Mouse (Mus musculus): ENCODE measurements at regions not wholly inside any gene's neighbourhood (a gene's known extent, or its start where the extent isn't known, plus 50 kb on each side); places are given as distances from the start of the nearest gene placed in this dataset.

DNA sequence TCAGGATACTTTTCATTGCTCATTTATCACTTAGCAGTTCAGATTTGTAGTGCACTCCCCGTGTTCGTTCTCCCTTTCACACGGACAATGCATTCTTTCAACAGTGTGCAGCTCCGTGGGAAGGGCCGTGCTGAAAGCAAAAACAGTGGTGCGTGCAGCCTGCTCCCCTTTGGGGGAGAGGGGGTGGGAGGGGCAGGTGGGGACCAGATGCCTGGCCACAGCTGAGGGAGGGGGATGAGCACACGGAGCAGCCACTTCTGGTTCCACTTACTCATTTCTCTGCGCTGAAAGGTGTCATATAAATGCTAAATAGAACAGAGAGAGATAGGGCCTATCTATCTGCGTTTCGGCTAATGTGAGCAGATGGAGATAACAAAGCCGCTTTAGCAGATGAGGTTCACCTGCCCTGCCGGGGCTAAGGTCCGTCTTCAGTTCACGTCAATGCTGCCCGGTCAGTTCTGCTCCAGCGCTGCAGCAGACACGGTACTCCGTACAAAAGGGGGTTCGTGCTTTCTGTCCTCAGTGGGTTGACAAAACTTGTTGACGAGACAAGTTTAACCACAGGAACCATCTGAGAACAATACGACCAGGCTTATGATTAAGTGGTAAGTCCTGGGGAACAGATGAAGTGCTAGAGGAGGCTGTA lies 245.9 kb downstream of the Gm10260 start:
- no peak for DNase-seq

GRCm38 (mm10) chr13:97512521-97512920 lies 247.9 kb downstream of the Gm10260 start:
- DNase-seq, result no peak

- no peak for DNase-seq
Measured at GRCm38 (mm10) chr13:97510431-97511261, 249.8 kb downstream of the Gm10260 start.

- DNase-seq, result no peak
Measured at GRCm38 (mm10) chr13:97504949-97505348, 255.5 kb downstream of the Gm10260 start.

GRCm38 (mm10) chr13:97503955-97504739 lies 256.3 kb downstream of the Gm10260 start:
- no peak for DNase-seq

DNA sequence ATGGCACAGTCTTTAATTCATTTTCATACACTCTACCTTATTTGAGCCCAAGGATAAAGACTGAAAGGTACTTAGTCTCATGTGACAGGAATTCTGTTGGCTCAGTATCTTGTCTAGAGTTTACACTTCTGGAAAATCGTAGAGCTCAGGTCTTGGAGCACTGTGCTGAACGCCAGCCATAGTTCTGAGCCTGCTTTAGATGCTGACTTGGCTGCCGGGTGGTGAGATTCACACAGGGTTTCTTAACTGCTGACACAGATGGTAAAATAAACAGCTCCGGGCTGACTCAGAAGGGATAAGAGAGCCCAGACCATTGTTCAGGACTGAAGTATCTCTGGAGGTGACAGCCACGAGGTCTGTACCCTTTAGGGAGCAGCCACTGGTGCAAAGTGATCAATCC lies 257.0 kb downstream of the Gm10260 start:
- no peak for DNase-seq

DNA sequence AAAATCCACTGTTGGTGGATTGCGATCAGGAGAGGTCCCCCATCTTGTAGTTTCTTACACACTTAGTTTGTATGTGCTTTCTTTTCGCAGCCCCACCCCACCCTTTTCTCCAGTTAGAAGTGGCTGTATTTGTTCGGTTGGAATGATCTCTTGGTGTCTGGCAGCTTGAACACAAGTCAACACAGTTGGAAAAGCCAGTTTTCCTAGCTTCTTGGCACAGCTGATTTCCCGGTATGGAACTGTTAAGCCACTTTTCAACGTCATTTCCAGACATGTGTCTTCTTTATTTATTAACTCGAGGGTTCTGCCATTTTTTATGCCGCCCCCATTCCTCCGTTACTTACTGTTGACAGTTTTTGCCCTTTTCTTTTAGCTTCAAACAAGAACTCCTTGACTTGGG lies 259.2 kb downstream of the Enc1 start:
- DNase-seq, result no peak

- no peak for DNase-seq
Measured at GRCm38 (mm10) chr13:97498981-97499380, 258.1 kb downstream of the Enc1 start.

GRCm38 (mm10) chr13:97497928-97498327 lies 257.0 kb downstream of the Enc1 start:
- DNase-seq, result no peak

DNA sequence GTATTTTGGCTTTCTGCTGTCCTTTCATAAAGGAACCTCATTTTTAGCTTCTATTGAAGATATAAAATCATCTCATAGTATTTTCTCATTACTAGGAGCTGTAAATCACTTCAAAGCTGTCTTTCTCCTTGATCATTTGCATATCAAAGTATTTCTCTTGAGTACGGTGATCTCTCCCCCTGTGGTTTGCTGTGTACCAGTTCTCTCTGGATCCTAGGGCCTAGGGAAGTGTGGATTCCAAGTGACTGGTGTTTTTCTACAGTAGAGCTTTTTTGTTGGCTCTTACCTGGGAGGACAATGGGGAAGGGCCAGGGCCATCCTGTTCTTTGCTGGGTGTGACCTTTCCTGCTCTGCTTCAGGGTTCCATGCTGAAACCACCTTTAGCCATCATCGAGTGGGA lies 253.9 kb downstream of the Enc1 start:
- DNase-seq, result no peak

DNA sequence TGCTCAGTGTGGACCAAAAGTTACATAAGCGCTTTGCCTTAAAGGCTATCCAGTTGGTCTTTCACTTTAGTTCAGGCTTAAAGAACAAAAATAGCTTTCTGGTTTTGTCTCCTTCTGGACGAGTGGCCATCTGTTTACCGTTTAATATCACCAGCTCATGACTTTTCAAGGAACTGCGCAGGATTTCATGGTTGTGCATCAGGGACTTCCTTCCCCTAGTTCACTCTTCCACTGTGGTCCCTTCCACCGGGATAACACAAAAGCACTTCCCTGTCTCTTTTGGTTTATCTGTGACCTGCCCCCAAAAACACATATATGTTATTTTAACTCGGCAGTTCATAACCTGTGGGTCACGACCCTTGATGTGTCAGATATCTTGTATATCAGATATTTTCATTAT lies 252.9 kb downstream of the Enc1 start:
- DNase-seq, result no peak

DNA sequence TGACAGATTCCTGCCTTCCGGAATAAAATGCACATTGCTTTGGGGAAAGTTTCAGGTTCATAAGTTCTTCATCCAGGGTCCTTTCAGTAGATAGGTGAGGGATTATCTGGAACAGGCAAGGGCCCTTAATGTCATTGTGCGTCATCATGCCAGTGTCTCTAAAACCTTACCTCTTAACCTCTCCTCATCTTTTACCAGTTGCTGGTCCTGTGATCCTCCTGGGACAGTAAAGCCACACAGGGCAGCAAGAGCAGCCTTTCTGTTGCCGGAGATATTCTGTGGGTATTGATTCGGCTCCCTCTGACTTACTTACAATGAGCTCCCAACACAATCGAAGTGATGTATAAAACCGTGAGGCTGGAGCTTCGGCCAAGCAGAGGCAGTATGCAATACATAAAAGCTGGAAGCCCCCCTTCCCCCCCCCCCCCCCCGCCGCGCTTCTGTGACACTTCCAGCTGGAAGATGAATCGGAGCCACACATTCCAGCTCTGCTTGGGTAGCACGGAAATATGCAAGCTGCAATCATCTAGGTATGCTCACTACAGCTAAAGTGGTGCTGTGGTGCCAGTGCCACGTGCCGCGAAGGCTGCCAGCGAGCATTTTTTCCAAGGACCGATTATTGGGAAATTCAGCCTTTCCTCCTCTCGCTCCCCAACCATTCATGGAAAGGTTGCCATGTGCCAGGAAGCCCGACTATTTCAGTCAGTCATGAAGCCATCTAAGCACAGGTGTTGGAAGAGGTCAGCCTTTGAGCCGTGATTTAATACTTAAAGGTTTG lies 252.2 kb downstream of the Enc1 start:
- no peak for DNase-seq

GRCm38 (mm10) chr13:97491865-97492847 lies 251.3 kb downstream of the Enc1 start:
- DNase-seq, result no peak

DNA sequence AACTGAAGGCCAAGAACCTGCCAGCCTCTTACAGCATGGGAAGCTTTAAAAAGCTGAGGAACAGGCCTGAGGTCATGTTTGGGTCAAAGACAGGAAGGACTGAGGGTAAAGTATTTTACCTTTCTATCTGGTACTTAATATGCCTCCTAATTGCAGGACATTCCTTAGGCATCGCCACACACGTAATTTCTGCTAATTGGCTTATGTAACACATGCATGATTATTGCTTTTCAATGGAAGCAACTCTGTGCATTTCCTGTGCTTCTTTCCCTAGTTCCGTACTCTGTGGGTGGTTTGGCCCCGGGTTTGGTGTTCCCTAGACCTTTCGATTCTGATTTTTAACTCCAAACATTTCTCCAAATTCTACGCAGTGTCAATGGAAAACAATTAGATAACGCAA lies 249.2 kb downstream of the Enc1 start:
- no peak for DNase-seq

- no peak for DNase-seq
Measured at GRCm38 (mm10) chr13:97489721-97490120, 248.8 kb downstream of the Enc1 start.

GRCm38 (mm10) chr13:97489029-97489428 lies 248.1 kb downstream of the Enc1 start:
- no peak for DNase-seq

DNA sequence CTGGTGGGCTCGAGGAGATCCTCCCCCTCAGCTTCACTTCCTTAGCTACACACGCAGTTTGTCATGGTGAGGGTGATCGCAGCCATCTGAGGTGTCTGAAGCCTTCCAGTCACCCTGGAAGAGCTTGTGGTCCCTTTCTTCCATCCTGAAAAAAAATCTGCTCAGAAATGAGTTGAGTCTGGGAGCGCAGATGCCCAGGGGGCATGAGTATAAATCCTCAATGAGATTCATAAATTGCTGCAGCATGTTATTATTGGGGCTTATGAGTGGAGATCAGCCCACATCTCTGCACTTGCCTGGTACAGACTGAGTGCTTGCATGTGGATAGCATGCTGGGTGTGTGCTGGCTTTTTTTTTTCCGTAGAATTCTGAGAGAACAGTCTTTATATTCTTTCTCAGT lies 247.6 kb downstream of the Enc1 start:
- DNase-seq, result no peak

- no peak for DNase-seq
Measured at GRCm38 (mm10) chr13:97487746-97488473, 247.0 kb downstream of the Enc1 start.

DNA sequence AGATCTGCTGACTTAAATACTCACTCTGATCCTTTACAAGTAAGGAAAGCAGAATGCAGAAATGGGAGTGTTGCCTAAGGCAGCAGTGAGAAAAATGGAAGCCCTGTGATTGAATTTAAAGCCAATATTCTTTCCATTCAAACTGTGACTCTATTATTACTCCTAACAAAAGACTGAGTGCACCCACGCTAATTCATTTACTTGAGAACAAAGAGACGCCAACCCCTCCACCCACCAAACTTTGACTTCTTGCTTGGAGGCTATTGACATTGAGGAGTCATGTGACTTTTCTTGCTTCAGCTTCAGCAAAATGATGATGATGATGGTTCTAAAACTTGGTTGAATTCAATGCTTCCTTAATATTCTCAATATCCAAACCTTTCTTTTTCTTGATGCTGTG lies 245.6 kb downstream of the Enc1 start:
- no peak for DNase-seq

GRCm38 (mm10) chr13:97485886-97486285 lies 245.0 kb downstream of the Enc1 start:
- DNase-seq, result no peak
